Mouse (Mus musculus) kidney, adult 2 months (tissue): ENCODE results near the gene Zfp217.

Experiments
- CTCF ChIP-seq: fragments of 200-500 bp; conservative IDR thresholded peaks from 2 replicates; pipeline ENCODE4 v1.5.1; 2011; ENCODE audit warnings: low read depth, mild to moderate bottlenecking, control low read depth, low read length, moderate library complexity, mixed read lengths; ENCODE audit not compliant: insufficient read depth, insufficient read length
- POLR2A ChIP-seq: fragments of 200-500 bp; IDR thresholded peaks from one replicate; pipeline ENCODE4 v1.6.1; 2011; ENCODE audit warnings: low read depth, low read length, control low read depth

DNA sequence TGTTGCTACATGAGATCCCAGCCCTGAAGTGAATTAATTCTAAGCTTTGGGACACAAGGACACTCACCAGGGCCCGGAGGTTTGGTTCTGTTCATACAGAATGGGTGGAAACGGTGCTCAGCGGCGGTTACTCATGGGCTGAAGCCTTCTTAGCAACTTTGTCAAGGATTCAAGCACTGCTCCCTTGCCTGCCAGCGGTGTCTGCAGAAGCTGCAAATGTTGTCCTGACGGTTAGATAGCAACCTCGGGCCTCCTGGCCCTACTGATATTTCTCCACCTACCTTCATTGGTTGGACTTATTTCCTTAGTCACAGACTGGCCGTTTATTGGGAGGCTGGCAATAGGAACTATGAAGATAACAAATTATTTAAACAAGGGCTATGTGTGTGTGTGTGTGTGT is 3.6 kb upstream of the Zfp217 start:
- TF ChIP-seq CTCF = no peak
- no peak for TF ChIP-seq POLR2A
